Mouse (Mus musculus) heart, postnatal 0 days (tissue): Measurements from ENCODE around the gene Dcun1d5.

Experiments used
- CTCF ChIP-seq: IDR thresholded peaks from 2 replicates; pipeline ENCODE4 v1.5.1; 2016; ENCODE audit warnings: antibody characterized with exemption, control low read depth, low read depth
- EP300 ChIP-seq: IDR thresholded peaks from 2 replicates; pipeline ENCODE4 v1.6.1; 2016; ENCODE audit warnings: antibody characterized with exemption, low read depth

DNA sequence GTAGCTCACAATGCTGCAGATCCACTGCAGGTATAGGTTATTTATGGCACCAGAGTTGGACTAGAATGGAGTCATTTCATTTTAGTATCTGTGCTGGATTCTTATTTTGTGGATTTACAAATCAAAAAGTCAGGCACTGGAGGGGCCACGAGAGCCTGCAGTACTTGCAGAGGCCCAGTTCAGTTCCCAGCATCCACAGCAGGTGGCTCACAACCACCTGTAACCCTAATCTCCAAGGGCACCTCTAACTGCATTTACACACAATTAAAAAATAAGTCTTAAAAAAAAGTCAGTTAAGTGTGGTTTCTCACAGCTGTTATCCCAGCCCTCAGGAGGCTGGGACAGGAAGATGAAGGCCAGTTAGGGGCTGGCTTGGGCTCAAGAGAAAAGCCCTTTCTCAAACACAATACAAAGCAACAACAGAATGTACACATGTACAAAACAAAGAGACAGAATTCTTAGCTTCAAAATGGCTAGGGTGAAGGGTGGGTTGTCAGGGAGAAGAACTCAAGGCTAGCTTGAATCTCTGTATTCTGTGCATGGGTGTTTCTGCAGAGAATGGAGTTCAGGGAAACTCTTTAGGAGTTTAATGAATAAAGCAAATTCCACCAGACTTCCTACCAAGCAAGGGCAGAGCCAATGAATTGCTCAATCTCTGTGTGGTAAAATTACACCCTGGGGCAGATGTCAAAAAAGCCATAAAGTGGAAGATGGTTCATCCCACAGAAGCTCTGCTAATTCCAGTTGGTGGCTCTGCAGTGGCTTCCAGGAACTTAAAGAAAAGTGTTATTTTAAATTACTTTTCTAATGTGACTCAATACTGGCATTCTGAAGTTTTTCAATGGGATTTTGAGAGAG, 68.7 kb downstream of the Dcun1d5 start:
- no peak for TF ChIP-seq CTCF
- TF ChIP-seq EP300, result no peak
